Mouse (Mus musculus): Measurements from ENCODE around the gene Gspt1. TPM values are rescaled to one million over a fixed set of nuclear protein-coding genes. Genes with fewer than 3 reads are reported as not detected.

Gspt1 gene
- polyA plus RNA-seq, 1 experiment from 2014 or later, result 101 TPM

DNA sequence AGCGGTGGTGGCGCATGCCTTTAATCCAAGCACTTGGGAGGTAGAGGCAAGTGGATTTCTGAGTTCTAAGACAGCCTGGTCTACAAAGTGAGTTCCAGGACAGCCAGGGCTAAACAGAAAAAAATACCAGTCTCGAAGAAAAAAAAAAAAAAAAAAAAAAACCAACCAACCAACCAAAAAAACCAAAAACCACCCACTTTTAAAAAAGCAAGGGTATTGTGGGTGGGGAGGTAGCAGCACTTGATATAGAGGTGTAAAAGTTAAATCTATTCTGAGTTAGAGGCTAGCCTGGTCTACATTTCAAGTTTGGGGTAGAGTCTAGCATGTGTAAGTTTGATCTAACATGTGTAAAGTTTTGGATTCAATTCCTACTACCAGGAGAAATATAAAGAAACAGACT lies 53.9 kb downstream of the Gspt1 start:
- no peak overlapping the region for H3K27ac ChIP-seq
- no peaks in the 10 kb centered on the region for H3K9me3 ChIP-seq
- 92% methylated on average over 3 of the region's 3 CpGs for WGBS
- H3K27me3 ChIP-seq (replicated peaks), result no peaks in the 10 kb centered on the region
- ATAC-seq (ENCODE audit: low FRiP score, low read depth), result no peak
- H3K36me3 ChIP-seq, result peaks cover 56% of the 10 kb centered on the region
- peaks cover 22% of the 10 kb centered on the region for H3K4me1 ChIP-seq
- H3K4me3 ChIP-seq, result no peak overlapping the region
- no peak overlapping the region for H3K4me2 ChIP-seq (replicated peaks)
- no peak overlapping the region for H3K9ac ChIP-seq

DNA sequence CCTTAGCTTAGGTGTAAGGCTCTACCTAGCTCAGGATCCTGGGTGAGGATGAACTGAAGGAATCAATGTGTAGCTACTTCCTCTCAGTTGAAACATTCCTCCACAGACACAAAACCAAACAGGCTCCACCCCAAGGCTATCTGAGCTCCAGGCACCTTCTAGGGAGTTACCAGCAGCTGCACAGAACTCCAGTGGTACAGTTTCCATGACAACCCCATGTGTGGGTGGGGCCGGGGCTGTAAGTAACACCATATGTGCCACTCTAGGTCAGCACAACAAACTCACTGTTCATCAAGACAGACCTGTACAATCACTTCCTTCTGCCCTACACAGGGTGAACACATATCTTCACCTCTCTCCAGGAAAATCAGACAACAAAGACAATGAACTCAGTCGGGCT lies 55.7 kb downstream of the Gspt1 start:
- Histone ChIP-seq H3K9me3 (no peaks in the 10 kb centered on the region), H3K36me3 (peaks cover 73% of the 10 kb centered on the region), H3K4me1 (peaks cover 9% of the 10 kb centered on the region), H3K4me3 (no peak overlapping the region), H3K27ac (no peak overlapping the region), H3K27me3 (replicated peaks) (no peaks in the 10 kb centered on the region), H3K4me2 (replicated peaks) (no peak overlapping the region), H3K9ac (no peak overlapping the region)
- no peak for ATAC-seq (ENCODE audit: low FRiP score, low read depth)
- 58% methylated on average over 2 of the region's 2 CpGs for WGBS

DNA sequence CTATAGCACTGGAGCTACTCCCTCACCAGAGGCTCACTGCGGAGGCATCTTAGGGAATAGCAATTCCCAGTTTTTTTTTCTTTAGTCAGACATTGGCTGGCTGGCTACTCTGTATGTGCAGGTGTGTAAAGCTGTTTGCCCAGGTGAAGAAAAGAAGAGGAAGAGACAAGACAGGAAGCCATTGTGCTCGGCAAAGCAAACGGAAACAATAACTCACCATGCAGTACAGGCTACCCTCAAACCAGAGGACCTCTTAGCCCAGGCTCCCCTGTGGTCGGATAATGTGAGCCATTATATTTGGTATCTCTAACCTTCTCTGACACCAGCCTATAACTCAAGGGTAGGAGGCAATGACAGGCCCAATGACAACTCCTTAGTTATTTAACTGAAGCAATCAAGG lies 57.1 kb downstream of the Gspt1 start:
- Histone ChIP-seq H3K4me1 (peaks cover 9% of the 10 kb centered on the region), H3K4me3 (no peak overlapping the region), H3K27me3 (replicated peaks) (no peaks in the 10 kb centered on the region), H3K4me2 (replicated peaks) (no peak overlapping the region), H3K9ac (no peak overlapping the region), H3K36me3 (peaks cover 86% of the 10 kb centered on the region), H3K27ac (no peak overlapping the region), H3K9me3 (no peaks in the 10 kb centered on the region)
- no peak for ATAC-seq (ENCODE audit: low FRiP score, low read depth)
- 96% methylated on average over 4 of the region's 4 CpGs for WGBS

DNA sequence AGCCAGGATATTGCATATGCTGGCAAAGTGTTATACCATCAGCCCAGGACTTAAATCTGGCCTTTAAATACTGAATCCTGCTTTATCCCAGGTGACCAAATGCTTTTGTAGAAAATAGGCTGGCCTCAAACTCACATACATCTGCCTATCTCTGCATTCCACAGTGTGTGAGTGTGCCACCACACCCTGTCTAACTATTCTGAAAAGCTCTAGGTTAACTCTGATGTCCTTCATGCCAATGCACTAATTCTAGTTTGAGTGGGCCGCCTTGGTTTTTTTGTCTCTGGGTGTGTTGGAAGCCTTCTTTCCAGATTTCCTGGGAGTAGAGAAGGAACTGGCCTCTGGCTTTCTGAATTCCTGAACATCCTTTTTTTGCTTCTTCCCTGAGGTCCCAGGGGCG lies 60.9 kb downstream of the Gspt1 start:
- ATAC-seq (ENCODE audit: low FRiP score, low read depth), result no peak
- H3K27ac ChIP-seq, result no peak overlapping the region
- peaks cover 65% of the 10 kb centered on the region for H3K36me3 ChIP-seq
- 98% methylated on average over 2 of the region's 2 CpGs for WGBS
- H3K4me2 ChIP-seq (replicated peaks), result no peak overlapping the region
- H3K4me1 ChIP-seq, result no peaks in the 10 kb centered on the region
- H3K4me3 ChIP-seq, result no peak overlapping the region
- no peaks in the 10 kb centered on the region for H3K9me3 ChIP-seq
- no peak overlapping the region for H3K9ac ChIP-seq
- H3K27me3 ChIP-seq (replicated peaks), result no peaks in the 10 kb centered on the region

DNA sequence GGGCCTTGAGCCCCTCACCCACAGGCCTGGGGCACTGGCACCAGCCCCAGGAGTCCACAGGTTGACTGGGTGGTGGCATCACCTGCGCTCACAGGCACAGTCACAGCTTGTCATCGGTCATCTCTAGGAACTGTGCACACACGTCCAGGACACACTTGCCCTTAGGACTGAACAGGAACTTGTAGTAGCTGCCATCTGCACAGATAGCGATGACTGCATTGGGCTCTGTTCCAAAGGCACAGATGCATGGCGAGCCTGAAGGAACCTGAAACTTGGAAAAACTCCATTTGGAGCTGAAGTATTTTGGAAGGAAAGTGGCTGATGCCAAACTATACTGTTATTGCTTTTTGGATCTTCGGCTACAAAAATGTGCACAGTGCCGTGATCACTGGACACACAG lies 64.0 kb downstream of the Gspt1 start:
- WGBS, result 91% methylated on average over 7 of the region's 7 CpGs
- Histone ChIP-seq H3K4me1 (no peaks in the 10 kb centered on the region), H3K36me3 (peaks cover 36% of the 10 kb centered on the region), H3K4me2 (replicated peaks) (no peak overlapping the region), H3K27ac (no peak overlapping the region), H3K4me3 (no peak overlapping the region), H3K27me3 (replicated peaks) (no peaks in the 10 kb centered on the region), H3K9ac (no peak overlapping the region), H3K9me3 (no peaks in the 10 kb centered on the region)
- ATAC-seq (ENCODE audit: low FRiP score, low read depth), result no peak

DNA sequence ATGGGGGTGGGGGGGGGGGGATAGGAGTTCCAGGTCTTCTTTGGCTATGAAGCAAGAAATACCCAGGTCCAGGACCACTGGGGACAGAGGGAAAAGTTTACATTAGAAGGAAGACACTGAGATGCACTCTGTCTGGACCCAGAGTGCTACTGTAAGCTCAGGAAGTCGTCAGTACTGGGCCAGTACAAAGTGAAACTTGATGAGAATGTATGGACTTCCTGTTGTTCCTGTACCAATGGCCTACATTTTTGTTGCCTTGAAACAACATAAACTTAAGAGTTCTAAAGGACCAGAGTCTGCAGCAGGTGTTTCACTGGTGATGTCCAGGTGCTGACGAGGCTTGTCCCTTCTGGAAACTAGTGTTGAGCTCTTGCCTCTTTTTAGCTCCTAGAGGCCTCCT lies 76.7 kb downstream of the Gspt1 start:
- Histone ChIP-seq H3K9me3 (no peaks in the 10 kb centered on the region), H3K4me1 (peaks cover 22% of the 10 kb centered on the region; the same call in 1 of the 2 replicates), H3K27ac (no peak overlapping the region), H3K36me3 (no peaks in the 10 kb centered on the region), H3K4me2 (replicated peaks) (peak overlapping the region; percentile 88), H3K9ac (no peak overlapping the region), H3K4me3 (no peak overlapping the region), H3K27me3 (replicated peaks) (no peaks in the 10 kb centered on the region)
- no peak for ATAC-seq (ENCODE audit: low FRiP score, low read depth)
- 69% methylated on average over 2 of the region's 2 CpGs for WGBS

DNA sequence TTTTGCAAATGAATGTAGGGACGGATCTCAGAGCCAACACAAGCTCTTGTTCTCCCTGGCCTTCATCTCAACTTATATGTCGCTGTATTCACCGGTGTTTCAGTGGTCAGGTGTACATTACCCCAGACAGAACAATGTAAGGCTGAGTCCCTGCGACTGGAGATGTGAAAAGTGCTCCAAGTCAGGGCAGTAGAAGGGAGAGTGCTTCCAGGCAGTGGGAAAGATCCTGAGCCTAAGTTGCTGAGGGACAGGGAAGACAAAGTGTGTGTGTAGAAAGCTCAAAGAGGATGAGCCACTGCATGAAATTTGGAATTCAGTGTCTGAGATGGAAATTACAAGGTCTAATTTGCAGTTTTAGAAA lies 77.3 kb downstream of the Gspt1 start:
- peak overlapping the region; percentile 86 for H3K4me3 ChIP-seq
- ATAC-seq (ENCODE audit: low FRiP score, low read depth), result peak; percentile 0; the same call in 1 of the 2 replicates

DNA sequence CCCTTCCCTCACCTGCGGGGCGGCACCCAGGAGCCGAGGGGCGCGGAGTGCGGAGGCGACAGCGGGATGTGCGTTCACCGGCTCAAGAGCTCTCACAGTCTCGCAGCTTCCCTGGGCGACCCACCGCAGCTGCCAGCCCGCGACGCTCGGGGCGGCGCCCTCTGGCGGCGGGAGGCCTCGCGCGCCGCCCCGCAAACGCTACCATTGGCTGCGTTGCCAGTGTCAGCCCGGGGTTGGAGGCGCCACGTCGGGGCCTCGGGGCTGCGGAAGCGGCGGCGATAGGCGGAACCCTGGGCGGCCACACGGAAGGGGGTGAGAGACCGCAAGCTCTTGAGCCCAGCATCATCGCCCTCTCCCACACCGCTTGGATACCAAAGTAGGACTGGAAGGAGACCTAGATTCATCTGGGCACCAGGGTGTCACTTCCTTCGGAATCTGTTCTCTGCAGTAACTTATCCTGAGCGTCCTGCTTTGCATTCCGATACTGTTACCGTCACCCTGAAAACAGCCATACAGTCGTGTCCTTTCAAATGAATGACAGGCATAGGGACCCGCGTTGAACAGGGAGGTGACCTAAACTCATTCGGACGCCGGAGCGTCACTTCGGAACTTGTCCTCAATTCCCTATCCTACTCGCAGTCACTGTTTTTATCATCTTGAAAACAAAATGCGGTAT lies 77.8 kb downstream of the Gspt1 start, which contains the start of gene Zc3h7a:
Zc3h7a (minus strand) TSS at position 186 of the 676 bp plus-strand sequence.
- Histone ChIP-seq H3K4me3 (peak within 1 kb of the TSS; percentile 86), H3K27me3 (replicated peaks) (no peaks in the 10 kb centered on the region), H3K4me2 (replicated peaks) (peak within 1 kb of the TSS; percentile 88), H3K36me3 (no peaks in the 10 kb centered on the region), H3K9me3 (no peaks in the 10 kb centered on the region), H3K9ac (peak within 1 kb of the TSS; percentile 88), H3K4me1 (peaks cover 22% of the 10 kb centered on the region; the same call in 1 of the 2 replicates), H3K27ac (peak within 1 kb of the TSS; percentile 77)
- peak; percentile 94 for ATAC-seq (ENCODE audit: low FRiP score, low read depth)
- WGBS, result under 1% methylated on average over 57 of the region's 57 CpGs

More for the DNA sequence above, 77.3 kb downstream of the Gspt1 start:
- peaks cover 22% of the 10 kb centered on the region; the same call in 1 of the 2 replicates for H3K4me1 ChIP-seq
- H3K27ac ChIP-seq, result no peak overlapping the region
- H3K9me3 ChIP-seq, result no peaks in the 10 kb centered on the region
- no peaks in the 10 kb centered on the region for H3K36me3 ChIP-seq
- no peaks in the 10 kb centered on the region for H3K27me3 ChIP-seq (replicated peaks)
- WGBS, result 7% methylated on average over 4 of the region's 4 CpGs
- peak overlapping the region; percentile 88; the same call in 1 of the 2 replicates for H3K9ac ChIP-seq
- peak overlapping the region; percentile 88 for H3K4me2 ChIP-seq (replicated peaks)

DNA sequence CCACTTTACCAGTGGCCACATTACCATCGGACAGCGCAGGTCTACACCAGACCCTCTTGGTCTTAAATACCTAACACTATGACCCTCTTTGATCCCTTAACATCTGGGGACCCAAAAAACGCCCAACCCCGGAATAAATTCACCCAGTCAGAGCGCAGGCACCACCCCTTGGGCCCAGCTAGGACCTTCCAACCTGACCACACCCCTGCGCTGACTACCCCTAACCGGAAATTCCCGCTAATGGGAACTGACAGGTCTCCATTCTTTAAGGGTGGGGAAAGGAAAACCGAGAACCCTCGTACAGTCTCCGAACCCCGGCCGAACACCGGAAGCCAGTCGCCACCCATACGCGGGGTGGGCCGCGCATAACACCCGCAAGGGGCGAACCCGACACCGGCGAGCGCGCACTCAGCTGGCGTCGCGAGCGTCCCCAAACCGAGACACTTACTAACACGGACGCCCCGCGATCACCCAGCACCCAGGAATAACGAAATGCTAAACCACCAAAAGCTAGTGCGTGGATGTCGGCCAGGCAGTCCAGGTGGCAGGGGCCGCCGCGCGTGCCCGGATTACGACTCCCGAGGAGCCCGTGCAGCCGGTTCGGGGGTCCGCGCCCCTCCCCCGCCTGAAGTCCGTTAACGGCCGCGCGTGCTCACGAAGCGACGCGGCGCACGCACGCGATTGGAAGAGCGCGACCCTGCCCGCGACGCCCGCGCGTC lies 78.5 kb downstream of the Gspt1 start:
- H3K4me3 ChIP-seq, result peak overlapping the region; percentile 86
- peak overlapping the region; percentile 88 for H3K4me2 ChIP-seq (replicated peaks)
- H3K9me3 ChIP-seq, result no peaks in the 10 kb centered on the region
- H3K9ac ChIP-seq, result peak overlapping the region; percentile 88
- under 1% methylated on average over 72 of the region's 72 CpGs for WGBS
- no peaks in the 10 kb centered on the region for H3K27me3 ChIP-seq (replicated peaks)
- H3K36me3 ChIP-seq, result no peaks in the 10 kb centered on the region
- H3K27ac ChIP-seq, result peak overlapping the region; percentile 77
- H3K4me1 ChIP-seq, result peaks cover 22% of the 10 kb centered on the region; the same call in 1 of the 2 replicates
- peak; percentile 64 for ATAC-seq (ENCODE audit: low FRiP score, low read depth)

DNA sequence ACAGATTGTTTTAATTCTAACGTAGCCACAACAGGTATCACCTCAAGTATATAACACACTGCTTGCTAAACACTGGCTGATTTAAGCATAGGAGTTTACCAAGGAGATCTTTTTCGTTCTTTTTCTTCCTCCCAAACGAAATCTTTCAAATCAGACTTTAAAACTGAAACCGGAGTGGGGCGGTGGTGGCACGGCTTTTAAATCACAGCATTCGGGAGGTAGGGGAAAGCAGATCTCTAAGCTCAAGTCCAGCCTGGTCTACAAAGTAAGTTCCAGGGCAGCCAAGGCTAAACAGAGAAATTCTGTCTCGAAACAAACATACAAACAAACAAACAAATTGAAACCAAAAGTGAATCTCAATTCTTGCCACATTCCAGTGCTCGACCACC lies 79.0 kb downstream of the Gspt1 start:
- no peak overlapping the region for H3K27ac ChIP-seq
- H3K4me2 ChIP-seq (replicated peaks), result peak overlapping the region; percentile 88
- H3K4me3 ChIP-seq, result peak overlapping the region; percentile 86
- peaks cover 22% of the 10 kb centered on the region; the same call in 1 of the 2 replicates for H3K4me1 ChIP-seq
- WGBS, result 14% methylated on average over 9 of the region's 9 CpGs
- no peaks in the 10 kb centered on the region for H3K9me3 ChIP-seq
- ATAC-seq (ENCODE audit: low FRiP score, low read depth), result no peak
- H3K36me3 ChIP-seq, result no peaks in the 10 kb centered on the region
- no peaks in the 10 kb centered on the region for H3K27me3 ChIP-seq (replicated peaks)
- peak overlapping the region; percentile 88 for H3K9ac ChIP-seq

DNA sequence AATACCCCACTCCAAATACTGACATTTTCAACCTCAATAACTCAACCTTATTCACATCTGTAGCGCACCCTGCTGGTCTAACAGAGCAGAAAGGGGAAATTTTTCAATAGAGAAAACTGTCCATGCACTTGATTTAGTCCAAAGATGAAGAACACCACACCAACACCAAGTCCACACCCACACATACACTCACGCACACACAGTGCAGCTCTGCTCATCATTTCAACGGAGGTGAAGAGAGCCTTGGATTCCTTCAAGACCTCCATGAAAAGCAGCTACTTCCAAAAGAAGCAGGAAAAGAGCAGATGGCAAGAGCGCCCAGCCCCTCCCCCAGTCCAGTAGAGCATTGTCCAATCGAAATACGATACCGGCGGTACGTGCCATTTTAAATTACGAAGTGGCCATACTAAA lies 79.4 kb downstream of the Gspt1 start:
- H3K4me1 ChIP-seq, result peaks cover 22% of the 10 kb centered on the region; the same call in 1 of the 2 replicates
- H3K36me3 ChIP-seq, result no peaks in the 10 kb centered on the region
- H3K4me2 ChIP-seq (replicated peaks), result peak overlapping the region; percentile 88
- no peak for ATAC-seq (ENCODE audit: low FRiP score, low read depth)
- H3K4me3 ChIP-seq, result peak overlapping the region; percentile 86
- H3K9ac ChIP-seq, result peak overlapping the region; percentile 88; the same call in 1 of the 2 replicates
- H3K27me3 ChIP-seq (replicated peaks), result no peaks in the 10 kb centered on the region
- 11% methylated on average over 10 of the region's 10 CpGs for WGBS
- no peaks in the 10 kb centered on the region for H3K9me3 ChIP-seq
- H3K27ac ChIP-seq, result no peak overlapping the region

DNA sequence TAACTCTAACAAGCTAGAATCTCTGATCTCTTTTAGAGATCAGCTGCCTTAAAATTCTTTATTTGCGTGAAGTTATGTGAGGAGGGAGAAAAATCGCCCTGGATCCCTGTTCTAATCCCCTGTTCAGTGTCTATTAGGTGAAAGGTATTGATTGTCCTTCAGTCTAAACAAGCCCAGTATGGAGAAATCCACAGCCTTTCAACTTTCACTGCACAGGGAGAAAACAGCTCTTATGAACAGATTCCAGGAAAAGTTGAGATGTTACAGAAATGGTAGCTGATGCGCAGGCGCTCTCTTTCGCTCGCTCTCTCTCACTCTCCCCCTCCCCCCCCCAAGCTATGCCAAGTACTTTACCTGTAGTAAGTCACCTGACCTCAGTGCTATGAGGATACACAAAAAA lies 82.4 kb downstream of the Gspt1 start:
- Histone ChIP-seq H3K9ac (no peak overlapping the region), H3K4me2 (replicated peaks) (no peak overlapping the region), H3K36me3 (no peaks in the 10 kb centered on the region), H3K27ac (no peak overlapping the region), H3K9me3 (no peaks in the 10 kb centered on the region), H3K27me3 (replicated peaks) (no peaks in the 10 kb centered on the region), H3K4me1 (peaks cover 19% of the 10 kb centered on the region; the same call in 1 of the 2 replicates), H3K4me3 (no peak overlapping the region)
- ATAC-seq (ENCODE audit: low FRiP score, low read depth), result no peak
- 94% methylated on average over 6 of the region's 6 CpGs for WGBS
